ENCODE assay signal across 22 mouse cellular contexts in the genomic region with DNA sequence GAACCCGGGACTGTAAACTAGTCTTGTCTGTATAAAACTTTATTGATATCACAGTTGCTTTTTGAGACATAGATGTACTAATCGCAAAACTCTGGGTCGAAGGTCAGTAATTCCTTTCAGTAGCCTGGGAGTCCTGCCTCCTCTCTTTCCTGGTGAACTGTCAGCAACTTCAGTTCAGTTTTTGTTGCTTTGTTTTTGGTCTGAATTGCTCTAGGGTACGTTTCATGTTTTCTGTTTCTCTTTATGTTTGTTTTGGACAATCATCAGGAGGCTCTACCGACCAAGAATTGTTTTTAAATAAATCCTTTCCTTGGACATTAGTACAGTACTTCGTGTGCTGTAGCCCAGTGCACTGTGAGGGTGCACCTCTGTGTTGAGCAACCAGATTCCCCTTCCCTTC.
DNase-seq lines count a peak whose midpoint lies in the region; ATAC-seq and TF ChIP-seq lines count a peak whose summit lies in the region.
"Had no signal": no experiment of that assay in that cellular context is flagged by ENCODE, and none has a peak within 500 bp of the region (broad histone marks: within the 10 kb centered on the region; RNA-seq: fewer than 3 reads in every experiment).

No protein-coding gene starts in this region.

- TF ChIP-seq CTCF in kidney, postnatal 0 days (IDR thresholded peaks at IDR 0.05; ENCODE audit: low read depth): no peak
- no peak for TF ChIP-seq CTCF in liver, adult 2 months (IDR thresholded peaks at IDR 0.05; ENCODE audit: low read depth, low read length)

- peak; percentile 9 for DNase-seq in kidney, postnatal 0 days (ENCODE audit: low spot score)
- peak; percentile 86 for DNase-seq in liver, adult 2 months (ENCODE audit: extremely low read depth, low read depth, low spot score)
- peak; percentile 51 for DNase-seq in adipocyte (ENCODE audit: low spot score)
- DNase-seq in right cerebral cortex, adult 18-20 months: no peak
- DNase-seq: adrenal gland, adult 2 months; adrenal gland, adult 8-10 months; adrenal gland, postnatal 10 days; adrenal gland, postnatal 14 days; adrenal gland, postnatal 25 days; adrenal gland, postnatal 36 days; B cell, adult 2 months; cerebellum, adult 11 months; cerebellum, adult 11-12 months; cerebellum, adult 18-20 months; cerebellum, adult 2 months had no signal

- no peaks in the 10 kb centered on the region for H3K27me3 ChIP-seq in kidney, postnatal 0 days (ENCODE audit: insufficient read depth, low read length)
- no peaks in the 10 kb centered on the region for H3K27me3 ChIP-seq in kidney, embryonic 15.5 days
- H3K27me3 ChIP-seq in liver, adult 2 months (ENCODE audit: control insufficient read depth, insufficient read depth, low read length): no peaks in the 10 kb centered on the region
- H3K27me3 ChIP-seq in liver, embryonic 12.5 days (replicated peaks): no peaks in the 10 kb centered on the region
- H3K27me3 ChIP-seq: CH12.LX, Patski had no signal

- no peak overlapping the region for H3K27ac ChIP-seq in kidney, postnatal 0 days
- no peak overlapping the region for H3K27ac ChIP-seq in kidney, embryonic 15.5 days
- H3K27ac ChIP-seq in liver, adult 2 months (replicated peaks; ENCODE audit: insufficient read depth, low read depth, low read length): peak overlapping the region; percentile 46; the same call in 1 of the 2 replicates
- H3K27ac ChIP-seq in liver, embryonic 12.5 days: no peak overlapping the region

- no peaks in the 10 kb centered on the region for H3K79me2 ChIP-seq in liver, adult 2 months (ENCODE audit: control insufficient read depth, insufficient read depth, low read length)

- H3K4me1 ChIP-seq in kidney, postnatal 0 days (replicated peaks; ENCODE audit: insufficient read depth, low read length): no peaks in the 10 kb centered on the region
- H3K4me1 ChIP-seq in kidney, embryonic 15.5 days: no peaks in the 10 kb centered on the region
- no peaks in the 10 kb centered on the region for H3K4me1 ChIP-seq in liver, adult 2 months (ENCODE audit: control insufficient read depth, insufficient read depth, low read length)
- H3K4me1 ChIP-seq in liver, embryonic 12.5 days: no peaks in the 10 kb centered on the region

- no peak for ATAC-seq in kidney, postnatal 0 days (replicated peaks; ENCODE audit: low FRiP score, low read depth)
- ATAC-seq in kidney, embryonic 15.5 days (replicated peaks; ENCODE audit: low FRiP score): no peak
- ATAC-seq in liver, embryonic 12.5 days: no peak
- ATAC-seq: activated CD4-positive, CD25-positive, alpha-beta regulatory T cell, adult 4 months; CD4-positive, CD25-positive, alpha-beta regulatory T cell, adult 4 months; Patski had no signal

- H3K4me3 ChIP-seq in kidney, postnatal 0 days (replicated peaks; ENCODE audit: low read depth, low read length): no peak overlapping the region
- H3K4me3 ChIP-seq in kidney, embryonic 15.5 days (replicated peaks): no peak overlapping the region
- H3K4me3 ChIP-seq in liver, adult 2 months (ENCODE audit: insufficient read depth, low read depth, low read length): no peak overlapping the region
- no peak overlapping the region for H3K4me3 ChIP-seq in liver, embryonic 12.5 days

- H3K4me2 ChIP-seq in kidney, postnatal 0 days (ENCODE audit: low read length): no peak overlapping the region
- no peak overlapping the region for H3K4me2 ChIP-seq in kidney, embryonic 15.5 days
- H3K4me2 ChIP-seq in liver, embryonic 12.5 days: no peak overlapping the region

- no peaks in the 10 kb centered on the region for H3K9me3 ChIP-seq in kidney, postnatal 0 days (replicated peaks; ENCODE audit: low read length)
- H3K9me3 ChIP-seq in kidney, embryonic 15.5 days (replicated peaks): no peaks in the 10 kb centered on the region
- H3K9me3 ChIP-seq in liver, embryonic 12.5 days (replicated peaks): 0 out of 2 replicates have a peak, but pooled peaks cover 4% of the 10 kb centered on the region

- WGBS in kidney, postnatal 0 days: 62% methylated on average over 6 of the region's 6 CpGs
- 66% methylated on average over 6 of the region's 6 CpGs for WGBS in kidney, embryonic 15.5 days
- WGBS in liver, adult 2 months: 19% methylated on average over 6 of the region's 6 CpGs
- WGBS in liver, embryonic 12.5 days (ENCODE audit: insufficient replicate concordance): 55% methylated on average over 6 of the region's 6 CpGs

- TF ChIP-seq POLR2A in liver, adult 2 months (IDR thresholded peaks at IDR 0.05; ENCODE audit: extremely low read depth, insufficient read depth, low read length): no peak

- H3K9ac ChIP-seq in kidney, postnatal 0 days (ENCODE audit: low read depth, low read length): no peak overlapping the region
- no peak overlapping the region for H3K9ac ChIP-seq in kidney, embryonic 15.5 days
- no peak overlapping the region for H3K9ac ChIP-seq in liver, adult 2 months (ENCODE audit: low read depth, low read length)
- H3K9ac ChIP-seq in liver, embryonic 12.5 days: no peak overlapping the region

- H3K36me3 ChIP-seq in kidney, postnatal 0 days (ENCODE audit: insufficient read depth, low read length): no peaks in the 10 kb centered on the region
- no peaks in the 10 kb centered on the region for H3K36me3 ChIP-seq in kidney, embryonic 15.5 days
- no peaks in the 10 kb centered on the region for H3K36me3 ChIP-seq in liver, adult 2 months (ENCODE audit: control insufficient read depth, insufficient read depth, low read length)
- no peaks in the 10 kb centered on the region for H3K36me3 ChIP-seq in liver, embryonic 12.5 days
- H3K36me3 ChIP-seq: G1E had no signal
